Mouse (Mus musculus): ENCODE measurements around the gene Abca1. TPM values are rescaled to one million over a fixed set of nuclear protein-coding genes. Genes with fewer than 3 reads are reported as not detected.

The Abca1 gene
- total RNA-seq, 2 experiments from 2014 or later = 38.2 to 40.5 TPM

- no peak for DNase-seq (ENCODE audit: low spot score in 2 of 2)
Observed at GRCm38 (mm10) chr4:53150516-53150915, 9.2 kb downstream of the Abca1 start.

- DNase-seq (ENCODE audit: low spot score in 2 of 2) = no peak
Observed at GRCm38 (mm10) chr4:53149644-53150043, 10.1 kb downstream of the Abca1 start.

GRCm38 (mm10) chr4:53148817-53149216 lies 10.9 kb downstream of the Abca1 start:
- no peak for DNase-seq (ENCODE audit: low spot score in 2 of 2)

GRCm38 (mm10) chr4:53147454-53147853 lies 12.2 kb downstream of the Abca1 start:
- no peak for DNase-seq (ENCODE audit: low spot score in 2 of 2)

GRCm38 (mm10) chr4:53147046-53147445 lies 12.6 kb downstream of the Abca1 start:
- DNase-seq (ENCODE audit: low spot score in 2 of 2) = no peak

- DNase-seq (ENCODE audit: low spot score in 2 of 2) = no peak
Observed at GRCm38 (mm10) chr4:53146227-53146949, 13.3 kb downstream of the Abca1 start.

- no peak for DNase-seq (ENCODE audit: low spot score in 2 of 2)
Observed at GRCm38 (mm10) chr4:53145434-53146168, 14.1 kb downstream of the Abca1 start.

- DNase-seq (ENCODE audit: low spot score in 2 of 2) = no peak
Observed at GRCm38 (mm10) chr4:53144571-53144970, 15.1 kb downstream of the Abca1 start.

- DNase-seq (ENCODE audit: low spot score in 2 of 2) = no peak
Observed at GRCm38 (mm10) chr4:53144021-53144420, 15.7 kb downstream of the Abca1 start.

GRCm38 (mm10) chr4:53140678-53141077 lies 19.0 kb downstream of the Abca1 start:
- no peak for DNase-seq (ENCODE audit: low spot score in 2 of 2)

- DNase-seq (ENCODE audit: low spot score in 2 of 2) = no peak
Observed at GRCm38 (mm10) chr4:53139495-53139894, 20.2 kb downstream of the Abca1 start.

GRCm38 (mm10) chr4:53138974-53139373 lies 20.7 kb downstream of the Abca1 start:
- DNase-seq (ENCODE audit: low spot score in 2 of 2) = no peak

GRCm38 (mm10) chr4:53137087-53137486 lies 22.6 kb downstream of the Abca1 start:
- no peak for DNase-seq (ENCODE audit: low spot score in 2 of 2)

- DNase-seq (ENCODE audit: low spot score in 2 of 2) = no peak
Observed at GRCm38 (mm10) chr4:53134816-53135215, 24.9 kb downstream of the Abca1 start.

GRCm38 (mm10) chr4:53133995-53134394 lies 25.7 kb downstream of the Abca1 start:
- no peak for DNase-seq (ENCODE audit: low spot score in 2 of 2)

GRCm38 (mm10) chr4:53131538-53131937 lies 28.2 kb downstream of the Abca1 start:
- no peak for DNase-seq (ENCODE audit: low spot score in 2 of 2)

GRCm38 (mm10) chr4:53130622-53131517 lies 28.8 kb downstream of the Abca1 start:
- DNase-seq (ENCODE audit: low spot score in 2 of 2) = no peak

GRCm38 (mm10) chr4:53129716-53130301 lies 29.9 kb downstream of the Abca1 start:
- DNase-seq (ENCODE audit: low spot score in 2 of 2) = no peak

GRCm38 (mm10) chr4:53127266-53127665 lies 32.4 kb downstream of the Abca1 start:
- DNase-seq (ENCODE audit: low spot score in 2 of 2) = no peak

GRCm38 (mm10) chr4:53126794-53127193 lies 32.9 kb downstream of the Abca1 start:
- DNase-seq (ENCODE audit: low spot score in 2 of 2) = no peak

- no peak for DNase-seq (ENCODE audit: low spot score in 2 of 2)
Observed at GRCm38 (mm10) chr4:53124837-53125490, 34.7 kb downstream of the Abca1 start.

Measured in layer of hippocampus, postnatal 10 days (tissue).